Comparison of ENCODE assay signal across 17 mouse cellular contexts in the genomic region with DNA sequence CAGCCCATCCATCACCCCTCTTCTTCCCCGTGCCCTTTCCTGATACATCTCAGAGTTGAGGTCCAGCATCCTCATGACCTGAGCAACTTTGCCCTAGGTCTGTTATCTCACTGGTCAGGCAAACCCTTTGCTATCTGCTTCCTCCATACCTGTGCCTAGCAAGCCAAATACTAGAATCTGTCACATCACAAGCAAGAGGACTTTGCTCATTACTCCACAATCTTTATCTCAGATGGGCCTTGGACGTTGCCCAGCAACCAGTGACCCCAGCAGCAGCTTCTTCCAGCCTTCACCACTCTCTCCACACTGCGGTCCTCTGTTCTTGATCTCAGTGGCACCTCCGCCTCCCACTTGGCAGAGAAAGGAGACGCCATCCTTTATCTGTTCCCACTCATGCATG. TPM values are rescaled to one million over a fixed set of nuclear protein-coding genes. Genes with fewer than 3 reads are reported as not detected.
DNase-seq lines count a peak whose midpoint lies in the region; ATAC-seq and TF ChIP-seq lines count a peak whose summit lies in the region.
"Had no signal": no experiment of that assay in that cellular context is flagged by ENCODE, and none has a peak within 500 bp of the region (broad histone marks: within the 10 kb centered on the region; RNA-seq: fewer than 3 reads in every experiment).

No protein-coding gene starts in this region.

- intact Hi-C loops in heart, postnatal 25 days (cut with DNase I) = no loop called here

- no peak for TF ChIP-seq EP300 in heart, postnatal 0 days (IDR thresholded peaks at IDR 0.05; ENCODE audit: low read depth)

- TF ChIP-seq CTCF in heart, postnatal 0 days (IDR thresholded peaks at IDR 0.05; ENCODE audit: low read depth) = no peak

- whole genome bisulfite sequencing in heart, postnatal 0 days = 16% methylated on average over 5 of the region's 5 CpGs
- 34% methylated on average over 5 of the region's 5 CpGs for WGBS in liver, embryonic 16.5 days (ENCODE audit: insufficient replicate concordance)
- 79% methylated on average over 5 of the region's 5 CpGs for WGBS in limb, embryonic 10.5 days
- WGBS in midbrain, embryonic 11.5 days = 77% methylated on average over 5 of the region's 5 CpGs

- H3K4me3 ChIP-seq in erythroblast, embryonic 14.5 days (replicated peaks) = peak overlapping the region; percentile 35
- H3K4me3 ChIP-seq in heart, postnatal 0 days (ENCODE audit: low read depth, low read length) = no peak overlapping the region
- no peak overlapping the region for H3K4me3 ChIP-seq in liver, embryonic 16.5 days (ENCODE audit: low read depth, low read length)
- no peak overlapping the region for H3K4me3 ChIP-seq in limb, embryonic 10.5 days
- H3K4me3 ChIP-seq in midbrain, embryonic 11.5 days (ENCODE audit: low read depth, low read length) = no peak overlapping the region
- H3K4me3 ChIP-seq: limb, embryonic 13.5 days had no signal

- no peak overlapping the region for H3K4me2 ChIP-seq in heart, postnatal 0 days (ENCODE audit: low read depth, low read length)
- H3K4me2 ChIP-seq in liver, embryonic 16.5 days (ENCODE audit: low read depth, low read length) = peak overlapping the region; percentile 56
- no peak overlapping the region for H3K4me2 ChIP-seq in midbrain, embryonic 11.5 days
- H3K4me2 ChIP-seq: limb, embryonic 13.5 days had no signal

- H3K9ac ChIP-seq in heart, postnatal 0 days (replicated peaks; ENCODE audit: low read depth, low read length) = no peak overlapping the region
- peak overlapping the region; percentile 39 for H3K9ac ChIP-seq in liver, embryonic 16.5 days (ENCODE audit: low read depth, low read length)
- H3K9ac ChIP-seq in midbrain, embryonic 11.5 days (ENCODE audit: low read length) = no peak overlapping the region
- H3K9ac ChIP-seq: limb, embryonic 13.5 days had no signal

- H3K27ac ChIP-seq in heart, postnatal 0 days (ENCODE audit: low read depth) = no peak overlapping the region
- H3K27ac ChIP-seq in liver, embryonic 16.5 days (ENCODE audit: low read length) = peak overlapping the region; percentile 95
- H3K27ac ChIP-seq in limb, embryonic 10.5 days = no peak overlapping the region
- H3K27ac ChIP-seq in midbrain, embryonic 11.5 days (ENCODE audit: low read depth, low read length) = no peak overlapping the region
- H3K27ac ChIP-seq: limb, embryonic 13.5 days had no signal

- peaks cover 30% of the 10 kb centered on the region for H3K27me3 ChIP-seq in erythroblast, embryonic 14.5 days (ENCODE audit: control insufficient read depth)
- H3K27me3 ChIP-seq in heart, postnatal 0 days (ENCODE audit: control insufficient read depth, insufficient read depth, low read length) = no peaks in the 10 kb centered on the region
- H3K27me3 ChIP-seq in liver, embryonic 16.5 days (ENCODE audit: control insufficient read depth, insufficient read depth, low read depth, low read length) = no peaks in the 10 kb centered on the region; the same call in 1 of the 2 replicates
- H3K27me3 ChIP-seq in limb, embryonic 10.5 days (ENCODE audit: low read depth, poor library complexity, severe bottlenecking) = no peaks in the 10 kb centered on the region
- no peaks in the 10 kb centered on the region for H3K27me3 ChIP-seq in midbrain, embryonic 11.5 days (ENCODE audit: control insufficient read depth, insufficient read depth, low read length)
- H3K27me3 ChIP-seq: limb, embryonic 13.5 days had no signal

- DNase-seq in heart, postnatal 0 days (ENCODE audit: low spot score) = no peak
- no peak for DNase-seq in heart, postnatal 25 days (ENCODE audit: low spot score)
- no peak for DNase-seq in limb, embryonic 10.5 days (ENCODE audit: low spot score)
- DNase-seq in midbrain, embryonic 11.5 days (ENCODE audit: low spot score, missing footprints) = no peak
- DNase-seq: adrenal gland, adult 2 months; cerebellum, postnatal 10 days; kidney, adult 2 months; lung, postnatal 10 days; thymus, adult 18-20 months had no signal

- H3K36me3 ChIP-seq in erythroblast, embryonic 14.5 days (ENCODE audit: control insufficient read depth) = peaks cover 23% of the 10 kb centered on the region
- H3K36me3 ChIP-seq in heart, postnatal 0 days (replicated peaks; ENCODE audit: control insufficient read depth, insufficient read depth, low read length) = no peaks in the 10 kb centered on the region
- H3K36me3 ChIP-seq in liver, embryonic 16.5 days (ENCODE audit: control insufficient read depth, insufficient read depth) = no peaks in the 10 kb centered on the region
- H3K36me3 ChIP-seq in limb, embryonic 10.5 days = no peaks in the 10 kb centered on the region
- no peaks in the 10 kb centered on the region for H3K36me3 ChIP-seq in midbrain, embryonic 11.5 days (ENCODE audit: control insufficient read depth, insufficient read depth, low read length)
- H3K36me3 ChIP-seq: limb, embryonic 13.5 days had no signal

- ATAC-seq in erythroblast, adult 5-6 weeks (replicated peaks; ENCODE audit: low FRiP score, poor library complexity, severe bottlenecking) = no peak
- peak; percentile 75; the same call in 1 of the 2 replicates for ATAC-seq in heart, postnatal 0 days (ENCODE audit: insufficient read depth, low read depth)
- ATAC-seq in common myeloid progenitor, adult 5-6 weeks (replicated peaks; ENCODE audit: low read depth, poor library complexity, severe bottlenecking) = peak; percentile 59
- peak; percentile 57 for ATAC-seq in liver, embryonic 16.5 days (ENCODE audit: low read depth)
- no peak for ATAC-seq in midbrain, embryonic 11.5 days (ENCODE audit: low FRiP score)
- ATAC-seq: CD4-positive, CD25-positive, alpha-beta regulatory T cell, adult 4 months; forebrain, embryonic 14.5 days; hindbrain, embryonic 16.5 days had no signal

- H3K9me3 ChIP-seq in erythroblast, embryonic 14.5 days (ENCODE audit: control insufficient read depth, low read length) = no peaks in the 10 kb centered on the region
- H3K9me3 ChIP-seq in heart, postnatal 0 days (replicated peaks; ENCODE audit: control insufficient read depth, low read length) = no peaks in the 10 kb centered on the region
- H3K9me3 ChIP-seq in liver, embryonic 16.5 days (replicated peaks; ENCODE audit: control insufficient read depth, low read length) = no peaks in the 10 kb centered on the region
- no peaks in the 10 kb centered on the region for H3K9me3 ChIP-seq in limb, embryonic 10.5 days (replicated peaks)
- no peaks in the 10 kb centered on the region for H3K9me3 ChIP-seq in midbrain, embryonic 11.5 days (ENCODE audit: control insufficient read depth, low read length)
- H3K9me3 ChIP-seq: limb, embryonic 13.5 days had no signal

- H3K4me1 ChIP-seq in erythroblast, embryonic 14.5 days (ENCODE audit: control insufficient read depth) = peaks cover 83% of the 10 kb centered on the region
- H3K4me1 ChIP-seq in heart, postnatal 0 days (ENCODE audit: control insufficient read depth, insufficient read depth) = peaks cover 20% of the 10 kb centered on the region
- H3K4me1 ChIP-seq in liver, embryonic 16.5 days (ENCODE audit: control insufficient read depth, low read depth, low read length) = peaks cover 57% of the 10 kb centered on the region
- 0 out of 2 replicates have a peak, but pooled peaks cover 4% of the 10 kb centered on the region for H3K4me1 ChIP-seq in limb, embryonic 10.5 days
- no peaks in the 10 kb centered on the region for H3K4me1 ChIP-seq in midbrain, embryonic 11.5 days (ENCODE audit: control insufficient read depth, insufficient read depth, low read length)
- H3K4me1 ChIP-seq: limb, embryonic 13.5 days had no signal

RNA-seq across cellular contexts. Expression of gene Slc2a1, which starts 54.4 kb away (rescaled TPM):
- 189 and 215 TPM in 2 replicates for polyA plus RNA-seq in erythroblast, embryonic 14.5 days (2012)
- total RNA-seq in erythroblast, adult 5-6 weeks (2015; ENCODE audit: low replicate concordance) = 0.38 and 2.7 TPM in 2 replicates
- 1.1 and 1.4 TPM in 2 replicates for total RNA-seq in erythroblast, adult 5-6 weeks (2017; ENCODE audit: low replicate concordance)
- 93.0 and 120 TPM in 2 replicates for total RNA-seq in heart, postnatal 0 days (2014; rRNA removed; ENCODE audit: low replicate concordance)
- 19.0 and 19.7 TPM in 2 replicates for polyA plus RNA-seq in heart, postnatal 0 days (2015; fragmentation: Nextera tagmentation; extraction: Ambion mirVana)
- 1 to 10 TPM; 7.3 to 8.0 TPM for total RNA-seq in heart, postnatal 25 days (2021)
- total RNA-seq in common myeloid progenitor, adult 5-6 weeks (2017) = 6.1 and 7.9 TPM in 2 replicates
- 288 and 291 TPM in 2 replicates for polyA plus RNA-seq in liver, embryonic 16.5 days (2015; fragmentation: Nextera tagmentation; extraction: Ambion mirVana)
- 110 and 139 TPM in 2 replicates for polyA plus RNA-seq in limb, embryonic 10.5 days (2016; fragmentation: Nextera tagmentation; extraction: Ambion mirVana)
- 152 and 158 TPM in 2 replicates for polyA plus RNA-seq in midbrain, embryonic 11.5 days (2014; fragmentation: Nextera tagmentation; extraction: Ambion mirVana)

Comparison
In these comparisons a context has a peak if more than half of its experiments do, and no peak if none do; other contexts are left out.
1. ATAC-seq: peak in heart, postnatal 0 days (single experiment), common myeloid progenitor, adult 5-6 weeks (single experiment) and liver, embryonic 16.5 days (single experiment); none in erythroblast, adult 5-6 weeks (single experiment) and midbrain, embryonic 11.5 days (single experiment).